Mouse (Mus musculus) cerebellum, postnatal 10 days (tissue): ENCODE measurements around the gene Rab3c.

ENCODE experiments used
- DNase-seq, 2 experiments: peaks; one replicate each; pipeline ENCODE4 v3.0.0; 2021; ENCODE audit warnings: mixed read lengths in 2 of 2

Rab3c gene

GRCm38 (mm10) chr13:110093720-110094685 lies 186.8 kb downstream of the Rab3c start:
- no peak for DNase-seq

- DNase-seq, result peak in 1 of 2 experiments; percentile 43
Observed at GRCm38 (mm10) chr13:110083961-110084360, 196.8 kb downstream of the Rab3c start.

- no peak for DNase-seq
Observed at GRCm38 (mm10) chr13:110081174-110081573, 199.6 kb downstream of the Rab3c start.

- DNase-seq, result no peak
Observed at GRCm38 (mm10) chr13:110075587-110075986, 205.2 kb downstream of the Rab3c start.

- peak; percentile 40 to 64 for DNase-seq
Observed at GRCm38 (mm10) chr13:110074180-110074579, 206.6 kb downstream of the Rab3c start.

- DNase-seq, result peak; percentile 90
Observed at GRCm38 (mm10) chr13:110067149-110067548, 213.6 kb downstream of the Rab3c start.

GRCm38 (mm10) chr13:110066674-110067073 lies 214.1 kb downstream of the Rab3c start:
- DNase-seq, result peak; percentile 70 to 74

GRCm38 (mm10) chr13:110062835-110063411 lies 217.9 kb downstream of the Rab3c start:
- DNase-seq, result peak; percentile 89 to 96

- no peak for DNase-seq
Observed at GRCm38 (mm10) chr13:110062288-110062687, 218.5 kb downstream of the Rab3c start.

GRCm38 (mm10) chr13:110054538-110054937 lies 226.3 kb downstream of the Rab3c start:
- DNase-seq, result no peak

GRCm38 (mm10) chr13:110048767-110049434 lies 231.9 kb downstream of the Rab3c start:
- no peak for DNase-seq

GRCm38 (mm10) chr13:110044418-110044817 lies 236.4 kb downstream of the Rab3c start:
- DNase-seq, result no peak

- peak; percentile 66 to 72 for DNase-seq
Observed at GRCm38 (mm10) chr13:110039779-110040498, 240.9 kb downstream of the Rab3c start.

- DNase-seq, result no peak
Observed at GRCm38 (mm10) chr13:110039170-110039569, 241.6 kb downstream of the Rab3c start.

GRCm38 (mm10) chr13:110038521-110038920 lies 242.3 kb downstream of the Rab3c start:
- DNase-seq, result no peak

GRCm38 (mm10) chr13:110034885-110035284 lies 245.9 kb downstream of the Rab3c start:
- DNase-seq, result no peak

GRCm38 (mm10) chr13:110034041-110034440 lies 246.8 kb downstream of the Rab3c start:
- DNase-seq, result no peak

GRCm38 (mm10) chr13:110031886-110032285 lies 248.9 kb downstream of the Rab3c start:
- no peak for DNase-seq

- peak; percentile 14 to 22 for DNase-seq
Observed at GRCm38 (mm10) chr13:110031061-110031460, 249.7 kb downstream of the Rab3c start.

GRCm38 (mm10) chr13:110024381-110025161 lies 256.2 kb downstream of the Rab3c start:
- no peak for DNase-seq

GRCm38 (mm10) chr13:110023031-110023430 lies 257.8 kb downstream of the Rab3c start:
- DNase-seq, result peak; percentile 65 to 72

GRCm38 (mm10) chr13:110019774-110020173 lies 261.0 kb downstream of the Rab3c start:
- no peak for DNase-seq
